Mouse (Mus musculus): ENCODE measurements around the gene Alpk1.

DNA sequence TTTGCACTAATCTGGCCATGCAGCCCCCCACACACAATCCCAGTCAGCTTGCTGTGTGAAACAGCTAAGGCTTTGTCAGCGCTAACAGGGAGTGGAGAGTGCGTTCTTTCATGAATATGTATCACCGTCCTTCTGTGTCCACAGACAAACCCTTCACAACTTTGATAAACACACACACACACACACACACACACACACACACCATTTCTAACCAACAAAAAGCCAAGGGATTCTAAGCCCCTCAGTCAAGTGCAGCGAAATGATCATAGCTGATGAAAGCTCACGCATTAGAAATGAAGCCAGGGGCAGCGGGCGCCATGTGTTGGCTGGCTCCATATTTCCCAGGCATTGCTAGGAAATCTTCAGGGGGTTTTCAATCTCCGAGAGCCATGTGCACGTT, 31.1 kb downstream of the Alpk1 start:
- TF ChIP-seq CTCF (IDR thresholded peaks at IDR 0.05; ENCODE audit: control insufficient read depth, insufficient read depth, low read length) (no peak), POLR2A (IDR thresholded peaks at IDR 0.05; ENCODE audit: borderline replicate concordance, control insufficient read depth, low read depth, low read length) (no peak)

Data from bone marrow, adult 2 months (tissue).